Mouse (Mus musculus): ENCODE measurements around the gene Nt5c1a.

Nt5c1a gene

DNA sequence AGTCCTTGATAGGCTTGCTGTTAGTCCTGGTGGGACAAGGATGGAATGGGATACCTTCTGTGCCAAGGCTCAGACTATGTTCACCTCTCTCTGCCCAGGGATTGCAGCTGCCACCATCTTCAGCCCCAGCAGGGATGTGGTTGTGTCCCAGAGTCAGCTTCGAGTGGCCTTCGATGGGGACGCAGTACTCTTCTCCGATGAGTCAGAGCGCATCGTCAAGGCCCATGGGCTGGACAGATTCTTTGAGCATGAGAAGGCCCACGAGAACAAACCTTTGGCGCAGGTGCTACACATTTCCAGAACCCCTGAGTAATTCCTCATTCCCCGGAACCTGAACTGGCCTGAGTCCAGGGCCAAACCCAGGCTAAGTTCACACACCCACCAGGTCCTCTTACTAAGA lies 12.7 kb downstream of the Nt5c1a start:
- no peak for DNase-seq

DNA sequence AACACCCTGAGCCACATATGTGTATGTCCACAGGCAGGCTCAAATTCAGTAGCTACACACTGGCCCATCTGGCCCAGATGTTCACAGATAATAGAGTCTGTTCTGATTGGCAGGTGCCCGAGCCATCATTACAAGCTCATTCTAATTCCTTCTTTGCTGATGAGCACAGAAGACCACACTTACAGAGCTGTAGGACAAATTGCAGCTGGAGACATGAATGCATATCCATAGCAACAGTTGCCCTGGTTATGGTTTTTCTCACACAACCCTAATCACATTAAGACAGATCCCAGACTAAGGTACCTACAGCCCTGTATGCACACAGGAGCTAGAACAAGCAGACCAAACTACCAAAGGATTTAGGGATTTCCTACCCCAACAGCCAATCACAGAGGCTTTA lies 14.1 kb downstream of the Nt5c1a start:
- no peak for DNase-seq

DNA sequence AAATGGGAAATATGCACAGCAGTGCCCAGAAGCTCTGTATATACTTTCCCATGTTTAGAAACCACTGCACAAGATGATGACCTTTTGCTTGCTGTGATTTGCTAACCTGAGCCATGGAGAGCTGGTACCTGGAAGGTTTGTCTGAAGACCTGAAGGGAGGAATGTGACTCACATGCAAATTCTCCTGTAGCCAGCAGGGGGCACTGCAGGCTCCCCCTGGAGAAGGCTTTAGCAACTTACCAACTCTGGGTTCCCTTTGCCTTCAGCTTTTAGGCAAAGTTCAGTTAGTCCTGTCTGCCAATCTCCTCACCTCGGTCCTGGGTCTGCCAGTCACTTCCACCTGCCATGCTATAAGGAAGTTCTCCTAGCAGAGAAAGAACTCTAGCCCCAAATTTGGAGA lies 15.5 kb downstream of the Nt5c1a start:
- peak; percentile 40 for DNase-seq

DNA sequence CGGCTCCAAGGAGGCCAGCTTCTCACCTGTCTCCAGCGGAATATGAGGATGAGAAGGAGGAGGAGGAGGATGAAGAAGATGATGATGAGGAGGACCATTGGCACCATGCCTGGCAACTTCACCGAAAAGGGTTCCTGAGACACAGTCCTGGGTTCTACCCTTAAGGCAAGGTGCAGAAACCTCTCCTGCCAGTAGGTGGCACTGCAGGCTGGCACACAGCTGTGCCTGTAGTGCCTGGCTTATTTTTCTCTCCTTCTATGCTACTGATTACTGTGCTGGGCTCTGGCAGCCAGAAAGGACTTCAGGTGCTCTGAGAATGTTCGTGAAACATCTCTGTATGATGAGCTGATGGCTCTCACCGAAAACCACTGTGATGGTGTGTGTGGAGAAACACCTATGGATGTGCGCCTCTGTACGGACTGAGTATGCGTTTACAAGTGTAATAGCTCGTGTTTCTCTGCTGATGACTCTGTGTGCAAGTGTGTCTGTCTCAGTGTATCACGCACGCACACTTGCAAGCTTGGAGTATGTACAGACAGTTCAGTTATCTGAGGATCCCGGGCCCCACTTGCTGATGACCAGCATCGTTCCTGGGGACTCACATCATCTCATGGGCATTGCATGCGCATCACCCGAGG lies 18.5 kb downstream of the Nt5c1a start:
- peak; percentile 83 for DNase-seq

DNA sequence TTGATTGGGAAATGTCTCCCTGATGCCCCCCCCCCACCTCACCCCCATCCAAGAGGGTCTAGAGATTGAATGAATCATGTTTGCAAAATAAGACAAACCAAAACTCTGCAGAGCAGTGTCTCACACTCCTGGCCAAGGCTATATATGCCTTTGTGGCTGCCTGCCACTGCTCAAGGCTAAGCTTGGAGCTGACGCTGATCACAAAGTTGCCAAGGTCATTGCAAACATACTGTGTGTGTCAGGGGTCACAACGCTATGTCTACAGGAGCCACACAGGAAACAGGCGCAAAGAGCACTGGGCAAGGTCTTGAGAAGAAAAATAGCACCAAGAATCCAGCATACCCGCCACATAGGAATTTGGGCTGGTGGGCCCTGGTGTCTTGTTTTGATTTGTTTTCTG lies 19.3 kb downstream of the Nt5c1a start:
- no peak for DNase-seq

DNA sequence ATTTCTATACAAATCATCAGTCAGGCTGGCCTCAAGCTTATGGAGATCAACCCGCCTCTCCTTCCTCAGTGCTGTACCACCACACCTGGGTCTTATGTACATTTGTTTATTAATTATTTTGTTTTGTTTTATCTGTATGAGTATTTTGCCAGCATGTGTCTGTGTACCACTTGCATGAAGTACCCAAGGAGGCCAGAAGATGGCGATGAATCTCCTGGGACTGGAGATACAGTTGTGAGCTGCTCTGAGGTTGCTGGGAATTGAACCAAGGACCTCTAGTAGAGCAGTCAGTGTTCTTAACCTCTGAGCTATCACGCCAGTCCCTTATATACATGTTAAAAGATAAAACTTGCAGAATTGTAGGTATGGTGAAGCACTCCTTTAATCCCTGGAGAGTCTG lies 22.0 kb downstream of the Nt5c1a start:
- DNase-seq, result no peak

DNA sequence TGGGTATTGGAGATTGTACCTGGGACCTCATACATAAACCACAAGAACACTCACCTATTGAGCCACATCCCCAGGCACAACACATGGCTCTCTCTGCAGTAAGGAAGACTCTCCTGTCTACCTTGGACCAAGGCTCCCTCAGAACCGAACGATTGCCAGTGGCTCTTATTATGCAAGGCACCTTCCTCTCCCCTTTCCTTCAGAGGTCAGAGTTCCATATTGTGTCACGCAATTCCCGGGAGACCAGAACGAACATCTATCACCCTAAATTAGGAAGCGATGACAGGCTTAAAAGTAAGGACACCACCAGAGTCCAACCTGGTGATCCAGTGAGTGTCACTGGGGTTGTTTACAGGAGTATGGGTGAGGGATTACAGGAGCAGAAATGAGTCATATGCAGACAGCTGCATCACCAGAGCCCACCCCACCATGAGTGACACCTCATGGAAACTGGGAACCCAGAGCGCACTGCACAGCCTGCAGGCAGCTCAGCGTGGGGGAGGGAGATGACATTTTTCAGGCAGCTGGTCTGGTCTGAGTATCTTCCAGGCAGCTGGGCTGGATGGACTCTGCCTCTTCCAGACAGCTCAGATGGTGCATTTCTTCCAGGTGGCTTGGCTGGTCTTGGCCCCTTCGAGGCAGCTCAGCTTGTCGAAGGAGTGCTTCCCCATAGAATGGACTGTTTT lies 24.6 kb downstream of the Nt5c1a start:
- DNase-seq, result no peak

DNA sequence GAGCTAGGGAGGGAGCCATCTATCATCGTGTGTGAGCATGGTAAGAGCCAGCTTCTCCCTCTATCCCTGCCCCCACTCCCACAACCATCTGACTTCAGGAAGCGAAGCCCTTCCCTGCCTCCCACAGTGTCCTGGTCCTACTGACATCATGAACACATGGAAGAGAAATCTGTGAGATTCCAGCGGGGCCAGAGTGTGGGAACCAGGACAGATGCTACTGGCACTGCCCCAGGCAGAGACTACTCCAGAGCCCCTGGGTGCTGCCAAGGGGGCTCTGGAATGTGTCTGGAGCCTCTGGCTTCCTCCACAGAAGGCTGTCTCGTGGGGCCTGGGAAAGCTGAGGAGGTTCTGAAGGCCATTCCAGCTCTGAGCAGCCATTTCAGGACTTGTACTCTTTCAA lies 26.4 kb downstream of the Nt5c1a start:
- no peak for DNase-seq

DNA sequence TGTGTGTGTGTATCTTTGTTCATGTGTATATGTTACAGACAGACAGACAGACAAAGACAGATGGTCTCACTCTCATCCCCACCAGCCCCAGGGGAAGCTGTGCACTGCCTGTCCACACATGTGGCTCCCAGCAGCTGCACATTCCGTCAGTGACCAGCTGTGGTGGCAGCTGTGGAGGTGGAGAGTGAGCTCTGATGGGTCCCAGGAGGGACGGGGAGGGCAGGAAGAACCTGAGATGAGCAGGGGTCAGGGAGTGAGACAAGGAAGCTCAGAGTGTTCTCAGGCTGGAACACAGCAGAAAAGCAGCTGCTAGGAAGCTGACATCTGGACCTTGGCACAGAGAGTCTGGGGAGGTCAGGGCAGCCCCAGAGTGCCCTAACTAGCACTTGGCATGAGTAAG lies 27.0 kb downstream of the Nt5c1a start:
- no peak for DNase-seq

DNA sequence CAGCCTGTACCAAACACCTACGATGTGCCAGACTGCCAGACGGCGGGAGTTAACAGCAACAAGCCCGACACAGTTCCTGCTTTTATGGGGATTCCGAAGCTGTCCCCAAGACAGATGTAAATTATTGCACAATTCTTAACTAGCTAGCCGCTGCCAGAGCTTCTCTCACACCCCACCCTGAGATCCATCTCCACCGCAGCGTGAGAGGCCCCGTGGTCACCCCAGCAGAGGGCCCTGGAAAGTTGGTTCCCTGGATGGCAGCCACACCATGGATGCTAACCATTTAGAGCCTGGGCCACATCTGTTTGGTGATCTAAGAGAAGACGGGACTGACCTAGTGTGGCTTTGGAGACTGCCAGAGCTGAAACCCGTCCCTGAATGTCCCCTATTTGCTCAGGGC lies 27.9 kb downstream of the Nt5c1a start:
- DNase-seq, result no peak

DNA sequence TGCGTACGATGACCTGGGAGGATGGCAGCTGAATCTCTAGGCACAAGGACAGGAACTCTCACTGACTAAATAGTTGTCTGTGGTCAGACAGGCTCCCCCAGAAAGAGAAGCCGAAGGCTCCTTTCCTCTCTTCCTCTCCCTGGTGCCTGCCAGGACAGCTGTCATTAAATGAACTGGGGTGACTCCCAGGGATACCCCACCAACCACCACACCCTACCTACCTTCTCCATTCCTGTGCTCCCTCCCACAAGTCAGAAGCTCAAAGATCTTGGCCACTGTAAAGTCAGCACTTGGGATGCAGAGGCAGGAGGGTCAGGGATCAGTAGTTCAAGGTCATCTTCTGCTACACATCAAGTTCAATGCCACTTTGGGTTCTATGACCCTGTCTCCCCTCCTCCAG lies 31.5 kb downstream of the Nt5c1a start:
- DNase-seq, result no peak

DNA sequence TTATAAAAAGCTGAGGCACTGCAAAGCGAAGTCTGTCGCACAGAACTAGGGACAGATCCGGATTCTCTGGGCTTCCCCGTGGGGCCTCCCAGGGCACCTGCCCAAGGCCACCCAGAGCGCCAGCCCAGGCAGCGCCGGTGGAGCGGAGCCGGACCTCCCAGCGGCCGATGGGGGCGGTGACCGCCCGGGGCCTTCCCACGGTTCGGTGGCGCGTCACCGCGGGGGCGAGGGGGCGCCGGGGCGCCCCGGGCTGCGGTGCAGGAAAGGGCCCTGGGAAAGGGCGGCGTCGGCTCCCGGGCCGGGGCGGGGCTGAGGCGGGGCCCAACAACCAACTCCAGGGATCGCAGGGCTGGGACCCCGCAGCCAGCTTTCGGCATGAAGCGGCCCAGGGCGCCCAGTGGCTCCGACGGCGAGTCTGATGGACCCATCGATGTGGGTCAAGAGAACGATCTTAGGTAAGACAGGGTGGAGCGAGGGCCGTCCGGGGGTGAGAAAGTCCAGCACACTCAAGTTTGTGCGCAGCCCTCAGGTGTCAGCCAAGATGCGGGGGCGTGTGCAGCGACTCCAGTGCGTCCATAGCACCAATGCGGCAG lies 32.3 kb downstream of the Nt5c1a start, which contains the start of gene Heyl:
TSS of gene Heyl (plus strand) at position 65 of the 593 bp plus-strand sequence.
- DNase-seq, result peak; percentile 33

DNA sequence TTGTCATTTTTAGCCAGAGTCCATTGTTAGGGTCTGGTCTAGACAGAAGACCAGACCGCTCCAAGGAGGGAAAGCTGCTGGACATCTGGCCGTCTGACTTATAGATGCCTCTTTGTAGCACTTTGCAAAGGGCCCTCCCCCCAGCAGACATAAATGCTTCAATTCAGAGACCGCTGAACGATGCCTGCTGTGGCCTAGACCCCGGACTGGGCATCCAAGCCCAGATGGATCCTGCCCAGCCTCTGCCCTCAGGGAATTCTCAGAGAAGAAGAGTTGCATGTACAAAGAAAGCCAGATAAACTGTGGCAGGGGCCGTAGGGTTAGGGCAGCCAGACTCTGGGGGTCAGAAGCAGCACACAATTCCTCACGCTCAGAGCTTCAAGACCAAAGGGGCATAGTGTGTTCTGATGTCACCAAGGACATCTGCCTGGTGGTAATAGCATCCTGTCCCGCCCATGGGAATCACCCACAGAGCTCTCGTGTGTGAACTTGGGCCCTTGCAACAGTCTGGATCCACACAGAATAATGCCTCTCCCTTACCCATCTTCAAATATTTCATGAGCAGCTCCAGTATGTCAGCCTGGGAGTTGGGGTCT lies 34.6 kb downstream of the Nt5c1a start:
- DNase-seq, result no peak

DNA sequence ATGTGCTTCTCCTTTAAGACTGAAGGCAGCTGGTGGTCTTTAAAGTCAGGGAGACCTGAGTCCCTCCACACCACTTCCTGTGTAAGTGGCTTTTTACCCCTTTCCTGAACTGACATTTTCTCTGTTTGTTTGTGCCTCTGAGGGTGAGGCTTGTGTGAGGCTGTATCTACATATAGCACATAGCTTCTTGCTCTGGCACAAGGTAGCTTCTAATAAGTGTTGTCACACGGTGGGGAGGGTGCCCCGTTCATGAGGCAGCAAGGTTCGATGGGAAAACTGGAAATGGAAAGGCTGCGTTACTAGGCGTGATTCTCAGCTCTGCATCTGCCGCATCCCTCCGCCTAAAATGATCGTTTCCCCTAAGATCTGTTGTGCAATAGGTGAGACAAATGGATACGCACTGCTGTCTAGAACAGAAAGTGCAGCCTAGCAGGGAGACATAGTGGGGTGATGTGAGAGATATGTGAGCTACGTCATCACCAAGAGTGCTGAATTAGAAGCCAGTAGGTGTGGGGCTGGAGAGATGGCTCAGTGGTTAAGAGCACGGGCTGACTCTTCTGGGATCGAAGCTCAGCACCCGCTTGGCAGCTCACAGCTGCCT lies 35.2 kb downstream of the Nt5c1a start:
- DNase-seq, result no peak

DNA sequence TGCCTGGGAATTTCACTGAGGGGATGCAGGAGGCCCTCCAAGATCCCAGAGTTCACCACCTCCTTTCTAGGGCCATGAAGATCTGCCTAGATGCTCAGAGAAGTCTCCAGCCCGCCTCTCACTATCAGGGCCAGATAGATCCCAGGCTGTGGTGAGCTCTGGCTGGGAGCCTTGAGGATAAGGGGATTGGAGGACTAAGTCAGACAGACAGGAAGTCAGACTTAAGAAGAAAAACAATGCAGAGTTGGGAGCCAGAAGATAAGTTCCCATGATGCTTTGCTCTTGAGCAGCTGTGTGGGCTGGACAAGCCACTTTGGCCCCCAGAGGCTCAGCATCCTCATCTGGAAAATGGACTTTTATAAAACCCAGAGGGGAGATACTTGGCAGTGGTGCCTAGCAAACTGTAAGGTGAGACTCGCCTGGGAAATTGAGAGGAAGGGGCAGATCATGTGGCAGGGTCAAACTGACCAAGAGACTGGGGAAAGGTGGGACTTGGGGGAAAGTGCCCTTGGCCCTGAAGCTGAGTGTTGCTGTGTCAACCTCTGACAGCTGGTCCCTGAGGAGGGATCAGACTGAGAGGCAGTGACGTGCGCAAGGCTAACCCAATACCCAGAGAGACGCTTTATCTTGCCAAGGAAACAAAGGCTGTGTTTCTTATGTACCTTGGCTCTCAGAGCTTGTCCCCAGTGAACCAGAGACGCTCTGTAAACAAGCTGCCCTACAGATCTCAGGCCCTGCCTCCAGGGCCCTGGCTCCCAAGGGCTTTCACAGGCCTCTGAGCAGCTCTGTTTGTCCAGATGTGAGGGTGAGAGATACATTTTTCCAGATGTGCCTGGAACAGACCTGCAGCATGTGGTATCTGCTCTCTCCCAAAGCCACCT lies 36.3 kb downstream of the Nt5c1a start:
- DNase-seq, result no peak

DNA sequence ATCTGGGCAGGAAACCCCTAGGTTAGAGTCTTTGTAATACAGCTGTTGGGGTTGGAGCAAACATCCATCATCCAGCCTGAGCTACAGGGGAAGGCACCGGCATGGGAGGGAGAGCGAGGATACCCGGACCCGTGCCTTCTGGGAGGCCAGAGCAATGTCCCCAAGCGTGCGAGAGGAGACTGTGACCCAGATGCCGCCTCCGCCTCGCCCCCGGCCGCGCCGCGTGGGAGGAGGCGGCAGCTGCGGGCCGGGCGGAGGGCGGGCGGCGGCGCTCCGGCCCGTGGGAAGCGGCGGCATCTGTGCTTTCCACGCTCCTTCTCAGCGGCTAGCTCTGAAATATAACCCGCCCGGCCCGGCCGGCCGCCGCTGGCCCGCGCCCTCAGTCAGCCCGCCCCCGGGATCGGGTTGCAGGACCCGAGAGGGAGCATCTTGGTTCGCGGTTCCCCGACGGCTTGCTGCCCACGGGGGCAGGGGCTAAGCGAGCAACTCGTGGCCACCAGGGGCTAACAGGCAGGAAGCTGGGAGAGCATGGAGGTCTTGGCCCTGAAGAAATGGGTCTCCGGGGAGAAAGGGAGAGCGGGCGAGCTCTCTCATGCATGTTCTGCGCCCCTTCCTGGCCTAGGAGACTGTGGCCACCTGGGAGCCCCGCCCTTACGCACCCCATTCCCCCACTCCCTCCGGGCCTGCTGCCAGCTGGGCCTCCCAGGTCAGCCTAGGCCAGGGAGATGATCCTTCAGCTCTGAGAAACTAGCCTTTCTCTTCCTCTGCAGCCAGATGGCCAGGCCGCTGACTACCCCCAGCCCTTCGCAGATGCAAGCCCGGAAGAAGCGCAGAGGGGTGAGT lies 38.3 kb downstream of the Nt5c1a start:
- no peak for DNase-seq

DNA sequence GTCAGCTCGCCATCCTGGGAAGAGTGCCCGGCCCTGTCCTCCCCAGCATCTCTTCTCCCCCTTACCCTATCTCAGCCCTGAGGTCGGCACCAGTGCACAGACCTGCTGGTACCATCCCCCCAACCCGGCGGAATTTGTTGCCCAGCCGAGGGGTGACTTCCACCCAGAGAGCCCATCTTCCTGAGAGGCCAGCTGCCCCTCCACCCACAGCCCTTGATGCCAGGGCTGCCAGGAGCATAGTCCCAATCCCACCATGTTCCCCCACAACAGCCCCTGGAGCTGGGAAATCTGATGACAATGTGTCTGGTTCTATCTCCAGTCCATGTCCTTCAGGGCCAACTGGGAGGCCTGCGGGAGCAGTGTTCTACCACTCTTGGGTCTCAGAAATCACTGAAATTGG lies 44.9 kb downstream of the Nt5c1a start:
- no peak for DNase-seq

DNA sequence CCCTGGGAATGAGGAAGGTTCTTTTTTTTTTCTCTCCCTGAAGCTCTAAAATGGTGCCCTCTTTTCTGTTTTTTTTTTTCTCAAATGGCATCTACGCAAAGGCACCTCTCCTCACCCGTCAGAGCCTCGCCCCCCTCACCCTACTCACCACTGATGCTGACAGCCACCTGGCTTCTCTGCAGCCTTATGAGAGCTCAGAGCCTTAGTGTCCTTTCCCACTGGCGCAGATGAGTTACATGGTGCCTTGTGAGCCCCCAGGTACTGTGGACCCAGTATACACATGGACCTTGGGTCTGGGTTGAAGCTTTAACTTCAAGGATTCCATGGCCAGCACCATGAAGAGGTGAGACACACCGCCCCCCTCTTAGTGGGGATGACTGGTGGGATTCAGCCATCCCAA lies 45.3 kb downstream of the Nt5c1a start:
- DNase-seq, result no peak

DNA sequence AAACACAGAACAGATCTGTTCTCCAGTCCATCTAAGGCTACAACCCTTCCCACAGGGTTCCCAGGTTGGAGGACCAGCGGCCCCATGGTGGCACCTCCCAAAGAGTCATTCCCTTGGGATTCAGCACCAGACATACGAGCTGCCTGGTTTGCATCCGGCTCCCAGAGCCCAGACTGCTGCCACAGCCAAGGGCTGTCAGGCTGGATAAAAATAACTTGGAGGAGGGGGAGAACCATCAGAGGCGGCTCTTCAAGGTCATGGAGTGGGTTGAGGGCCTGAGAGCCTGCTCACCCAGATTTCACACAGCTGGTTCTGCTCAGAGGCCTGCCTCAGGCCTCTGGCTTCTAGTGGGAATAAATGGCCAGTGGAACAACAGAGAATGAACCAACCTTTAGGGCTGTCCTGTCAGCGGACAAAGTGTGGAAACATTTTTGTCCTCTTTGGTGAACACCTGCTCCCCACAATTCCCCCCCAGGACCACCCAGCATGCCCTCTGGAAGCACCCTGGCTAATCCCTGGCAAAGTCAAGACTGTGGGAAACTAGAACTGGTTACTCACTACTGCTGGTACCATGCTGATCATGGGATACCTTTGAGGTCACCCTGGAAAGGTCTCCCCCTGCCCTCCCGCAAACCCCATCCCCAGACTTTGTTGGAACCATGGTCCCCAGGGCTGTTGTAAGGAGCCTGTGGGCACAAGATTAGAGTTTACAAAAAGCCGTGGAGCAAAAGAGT lies 46.0 kb downstream of the Nt5c1a start:
- DNase-seq, result no peak

DNA sequence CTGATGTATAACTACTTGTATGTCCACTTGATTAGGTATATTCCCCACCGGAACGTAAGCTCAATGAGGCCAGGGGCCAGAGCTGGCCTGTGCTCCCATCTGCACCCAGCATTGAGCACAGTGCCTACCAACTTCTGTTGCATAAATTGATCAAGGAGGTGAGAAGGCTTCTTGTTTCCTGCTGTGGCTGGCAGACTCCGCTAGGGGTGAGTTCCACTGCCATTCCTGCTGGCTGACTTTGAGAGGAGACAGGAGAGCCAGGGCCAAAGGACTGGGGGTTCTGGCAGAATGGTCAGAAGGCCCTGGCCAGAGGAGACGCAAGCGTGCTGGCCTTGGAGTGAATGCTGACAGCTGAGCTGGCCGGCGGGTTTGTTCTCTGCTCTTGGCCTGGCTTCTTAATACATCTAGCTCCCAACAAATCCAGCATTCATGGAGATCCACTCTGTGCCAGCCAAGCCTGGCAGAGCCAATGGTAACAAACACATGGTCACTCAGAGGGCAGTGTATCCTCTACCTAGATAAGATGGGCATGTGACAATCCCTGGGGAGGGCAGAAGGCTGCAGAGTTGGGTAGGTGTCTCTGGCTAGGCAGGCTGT lies 47.8 kb downstream of the Nt5c1a start:
- peak; percentile 31 for DNase-seq

DNA sequence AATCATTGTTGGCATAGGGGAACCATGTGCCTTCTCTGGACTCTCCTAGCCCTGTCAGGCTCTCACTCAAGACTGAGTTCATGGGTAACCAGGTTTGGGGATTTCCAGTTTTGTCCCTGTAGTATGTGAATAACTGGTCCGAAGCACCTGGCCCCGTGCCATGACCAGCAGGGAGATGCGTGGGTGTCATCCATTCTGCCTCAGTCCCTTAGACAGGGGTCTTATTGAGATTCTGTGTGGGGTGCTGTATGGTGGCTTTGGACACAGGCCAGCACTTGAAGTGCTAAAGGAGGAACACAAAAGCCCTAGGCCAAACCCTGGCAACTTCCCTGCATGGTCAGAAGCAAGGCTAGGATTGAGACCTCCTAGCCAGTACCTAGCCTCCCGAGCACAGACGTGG lies 50.9 kb downstream of the Nt5c1a start:
- DNase-seq, result peak; percentile 48

All from right cerebral cortex, postnatal 14 days (tissue).